Mouse (Mus musculus): Measurements from ENCODE around the gene Prkcb. TPM values are rescaled to one million over a fixed set of nuclear protein-coding genes. Genes with fewer than 3 reads are reported as not detected.

Prkcb gene
- polyA plus RNA-seq, 1 experiment from 2014 or later, result 111 TPM

- Histone ChIP-seq H3K4me1 (ENCODE audit: control insufficient read depth, insufficient read depth, low read length) (peaks cover 24% of the 10 kb centered on the region; the same call in 1 of the 2 replicates), H3K9ac (replicated peaks; ENCODE audit: low read length) (no peak overlapping the region), H3K4me3 (replicated peaks; ENCODE audit: low read depth, low read length) (no peak overlapping the region), H3K36me3 (ENCODE audit: control insufficient read depth, insufficient read depth, low read length) (no peaks in the 10 kb centered on the region), H3K9me3 (ENCODE audit: control insufficient read depth, low read length) (no peaks in the 10 kb centered on the region), H3K27ac (replicated peaks; ENCODE audit: low read depth, low read length) (no peak overlapping the region), H3K4me2 (ENCODE audit: low read length) (no peak overlapping the region), H3K27me3 (ENCODE audit: control insufficient read depth, insufficient read depth, low read length) (no peaks in the 10 kb centered on the region)
- no peak for ATAC-seq (ENCODE audit: low FRiP score, low TSS enrichment)
- DNase-seq, result no peak
Observed at GRCm38 (mm10) chr7:122376845-122377244, 88.3 kb downstream of the Prkcb start.

- no peak overlapping the region for H3K9ac ChIP-seq (replicated peaks; ENCODE audit: low read length)
- H3K27me3 ChIP-seq (ENCODE audit: control insufficient read depth, insufficient read depth, low read length), result no peaks in the 10 kb centered on the region
Observed at GRCm38 (mm10) chr7:122377967-122378366, 89.4 kb downstream of the Prkcb start.

GRCm38 (mm10) chr7:122378473-122378872 is 89.9 kb downstream of the Prkcb start:
- Histone ChIP-seq H3K27ac (replicated peaks; ENCODE audit: low read depth, low read length) (peak overlapping the region; percentile 60), H3K4me1 (ENCODE audit: control insufficient read depth, insufficient read depth, low read length) (peaks cover 24% of the 10 kb centered on the region; the same call in 1 of the 2 replicates), H3K27me3 (ENCODE audit: control insufficient read depth, insufficient read depth, low read length) (no peaks in the 10 kb centered on the region), H3K36me3 (ENCODE audit: control insufficient read depth, insufficient read depth, low read length) (no peaks in the 10 kb centered on the region), H3K4me2 (ENCODE audit: low read length) (no peak overlapping the region), H3K4me3 (replicated peaks; ENCODE audit: low read depth, low read length) (no peak overlapping the region), H3K9me3 (ENCODE audit: control insufficient read depth, low read length) (no peaks in the 10 kb centered on the region), H3K9ac (replicated peaks; ENCODE audit: low read length) (no peak overlapping the region)
- 45% methylated on average over 10 of the region's 10 CpGs for WGBS
- ATAC-seq (ENCODE audit: low FRiP score, low TSS enrichment) (no peak), DNase-seq (peak; percentile 65)

More at GRCm38 (mm10) chr7:122377967-122378366, 89.4 kb downstream of the Prkcb start:
- Histone ChIP-seq H3K9me3 (ENCODE audit: control insufficient read depth, low read length) (no peaks in the 10 kb centered on the region), H3K4me2 (ENCODE audit: low read length) (no peak overlapping the region), H3K4me3 (replicated peaks; ENCODE audit: low read depth, low read length) (no peak overlapping the region), H3K4me1 (ENCODE audit: control insufficient read depth, insufficient read depth, low read length) (peaks cover 24% of the 10 kb centered on the region; the same call in 1 of the 2 replicates), H3K27ac (replicated peaks; ENCODE audit: low read depth, low read length) (no peak overlapping the region), H3K36me3 (ENCODE audit: control insufficient read depth, insufficient read depth, low read length) (no peaks in the 10 kb centered on the region)
- WGBS, result 77% methylated on average over 3 of the region's 3 CpGs
- DNase-seq (no peak), ATAC-seq (ENCODE audit: low FRiP score, low TSS enrichment) (no peak)

GRCm38 (mm10) chr7:122379292-122379691 is 90.7 kb downstream of the Prkcb start:
- H3K27me3 ChIP-seq (ENCODE audit: control insufficient read depth, insufficient read depth, low read length), result no peaks in the 10 kb centered on the region
- H3K4me2 ChIP-seq (ENCODE audit: low read length), result no peak overlapping the region
- no peaks in the 10 kb centered on the region for H3K36me3 ChIP-seq (ENCODE audit: control insufficient read depth, insufficient read depth, low read length)
- H3K4me1 ChIP-seq (ENCODE audit: control insufficient read depth, insufficient read depth, low read length), result peaks cover 24% of the 10 kb centered on the region; the same call in 1 of the 2 replicates
- H3K27ac ChIP-seq (replicated peaks; ENCODE audit: low read depth, low read length), result peak overlapping the region; percentile 60
- no peak overlapping the region for H3K4me3 ChIP-seq (replicated peaks; ENCODE audit: low read depth, low read length)
- no peaks in the 10 kb centered on the region for H3K9me3 ChIP-seq (ENCODE audit: control insufficient read depth, low read length)
- ATAC-seq (ENCODE audit: low FRiP score, low TSS enrichment) (no peak), DNase-seq (peak; percentile 57)
- 28% methylated on average over 7 of the region's 7 CpGs for WGBS
- no peak overlapping the region for H3K9ac ChIP-seq (replicated peaks; ENCODE audit: low read length)

GRCm38 (mm10) chr7:122380336-122381130 is 92.0 kb downstream of the Prkcb start:
- Histone ChIP-seq H3K36me3 (ENCODE audit: control insufficient read depth, insufficient read depth, low read length) (no peaks in the 10 kb centered on the region), H3K4me3 (replicated peaks; ENCODE audit: low read depth, low read length) (no peak overlapping the region), H3K4me1 (ENCODE audit: control insufficient read depth, insufficient read depth, low read length) (peaks cover 24% of the 10 kb centered on the region; the same call in 1 of the 2 replicates), H3K27ac (replicated peaks; ENCODE audit: low read depth, low read length) (0 out of 2 replicates have a peak overlapping the region, but pooled peaks have one; percentile 43), H3K9ac (replicated peaks; ENCODE audit: low read length) (no peak overlapping the region), H3K27me3 (ENCODE audit: control insufficient read depth, insufficient read depth, low read length) (no peaks in the 10 kb centered on the region), H3K4me2 (ENCODE audit: low read length) (no peak overlapping the region), H3K9me3 (ENCODE audit: control insufficient read depth, low read length) (no peaks in the 10 kb centered on the region)
- 85% methylated on average over 10 of the region's 10 CpGs for WGBS
- DNase-seq, result no peak
- no peak for ATAC-seq (ENCODE audit: low FRiP score, low TSS enrichment)

GRCm38 (mm10) chr7:122381560-122381959 is 93.0 kb downstream of the Prkcb start:
- H3K4me1 ChIP-seq (ENCODE audit: control insufficient read depth, insufficient read depth, low read length), result peaks cover 24% of the 10 kb centered on the region; the same call in 1 of the 2 replicates
- H3K4me3 ChIP-seq (replicated peaks; ENCODE audit: low read depth, low read length), result no peak overlapping the region
- WGBS, result 66% methylated on average over 10 of the region's 10 CpGs
- no peak overlapping the region for H3K9ac ChIP-seq (replicated peaks; ENCODE audit: low read length)
- H3K27ac ChIP-seq (replicated peaks; ENCODE audit: low read depth, low read length), result no peak overlapping the region
- H3K36me3 ChIP-seq (ENCODE audit: control insufficient read depth, insufficient read depth, low read length), result no peaks in the 10 kb centered on the region
- no peak for DNase-seq
- no peak overlapping the region for H3K4me2 ChIP-seq (ENCODE audit: low read length)
- no peaks in the 10 kb centered on the region for H3K9me3 ChIP-seq (ENCODE audit: control insufficient read depth, low read length)
- ATAC-seq (ENCODE audit: low FRiP score, low TSS enrichment), result no peak
- no peaks in the 10 kb centered on the region for H3K27me3 ChIP-seq (ENCODE audit: control insufficient read depth, insufficient read depth, low read length)

- Histone ChIP-seq H3K4me2 (ENCODE audit: low read length) (no peak overlapping the region), H3K4me1 (ENCODE audit: control insufficient read depth, insufficient read depth, low read length) (peaks cover 23% of the 10 kb centered on the region; the same call in 1 of the 2 replicates), H3K9ac (replicated peaks; ENCODE audit: low read length) (no peak overlapping the region), H3K4me3 (replicated peaks; ENCODE audit: low read depth, low read length) (no peak overlapping the region), H3K9me3 (ENCODE audit: control insufficient read depth, low read length) (no peaks in the 10 kb centered on the region), H3K27me3 (ENCODE audit: control insufficient read depth, insufficient read depth, low read length) (no peaks in the 10 kb centered on the region), H3K27ac (replicated peaks; ENCODE audit: low read depth, low read length) (no peak overlapping the region), H3K36me3 (ENCODE audit: control insufficient read depth, insufficient read depth, low read length) (no peaks in the 10 kb centered on the region)
- 74% methylated on average over 2 of the region's 2 CpGs for WGBS
- no peak for DNase-seq
- ATAC-seq (ENCODE audit: low FRiP score, low TSS enrichment), result no peak
Observed at GRCm38 (mm10) chr7:122383260-122383659, 94.7 kb downstream of the Prkcb start.

- no peak for DNase-seq
- Histone ChIP-seq H3K9ac (replicated peaks; ENCODE audit: low read length) (no peak overlapping the region), H3K4me3 (replicated peaks; ENCODE audit: low read depth, low read length) (no peak overlapping the region), H3K27me3 (ENCODE audit: control insufficient read depth, insufficient read depth, low read length) (no peaks in the 10 kb centered on the region), H3K4me2 (ENCODE audit: low read length) (no peak overlapping the region), H3K4me1 (ENCODE audit: control insufficient read depth, insufficient read depth, low read length) (peaks cover 22% of the 10 kb centered on the region), H3K36me3 (ENCODE audit: control insufficient read depth, insufficient read depth, low read length) (no peaks in the 10 kb centered on the region), H3K27ac (replicated peaks; ENCODE audit: low read depth, low read length) (no peak overlapping the region), H3K9me3 (ENCODE audit: control insufficient read depth, low read length) (no peaks in the 10 kb centered on the region)
- WGBS, result 83% methylated on average over 8 of the region's 8 CpGs
- ATAC-seq (ENCODE audit: low FRiP score, low TSS enrichment), result no peak
Observed at GRCm38 (mm10) chr7:122384891-122385290, 96.3 kb downstream of the Prkcb start.

- Histone ChIP-seq H3K9me3 (ENCODE audit: control insufficient read depth, low read length) (no peaks in the 10 kb centered on the region), H3K9ac (replicated peaks; ENCODE audit: low read length) (no peak overlapping the region), H3K4me2 (ENCODE audit: low read length) (no peak overlapping the region), H3K4me1 (ENCODE audit: control insufficient read depth, insufficient read depth, low read length) (peaks cover 28% of the 10 kb centered on the region), H3K36me3 (ENCODE audit: control insufficient read depth, insufficient read depth, low read length) (no peaks in the 10 kb centered on the region), H3K27me3 (ENCODE audit: control insufficient read depth, insufficient read depth, low read length) (no peaks in the 10 kb centered on the region), H3K27ac (replicated peaks; ENCODE audit: low read depth, low read length) (no peak overlapping the region), H3K4me3 (replicated peaks; ENCODE audit: low read depth, low read length) (no peak overlapping the region)
- WGBS, result 97% methylated on average over 1 of the region's 1 CpGs
- DNase-seq (no peak), ATAC-seq (ENCODE audit: low FRiP score, low TSS enrichment) (no peak)
Observed at GRCm38 (mm10) chr7:122386567-122386966, 98.0 kb downstream of the Prkcb start.
